Mouse (Mus musculus) monocyte, adult 2 months (primary cell): ENCODE results near the gene Aoc1.
"Not testable (repeated sequence)": the region's sequence is repeated elsewhere in the genome, so short reads cannot be mapped to it uniquely, and the experiment has no call there.

ENCODE experiments used
- DNase-seq, 2 experiments: peaks; one replicate each; pipeline ENCODE4 v3.0.0; 2022; ENCODE audit warnings: low spot score in 2 of 2, low read depth in 1 of 2

Gene Aoc1

GRCm38 (mm10) chr6:48860851-48861250 lies 11.8 kb upstream of the Aoc1 start:
- DNase-seq = no peak

- no peak for DNase-seq
These were observed 10.9 kb upstream of the Aoc1 start for GRCm38 (mm10) chr6:48861616-48862280.

- no peak for DNase-seq
These were observed 9.9 kb upstream of the Aoc1 start for GRCm38 (mm10) chr6:48862816-48863215.

GRCm38 (mm10) chr6:48863488-48863887 lies 9.2 kb upstream of the Aoc1 start:
- no peak for DNase-seq

GRCm38 (mm10) chr6:48864181-48864580 lies 8.5 kb upstream of the Aoc1 start:
- DNase-seq = no peak

GRCm38 (mm10) chr6:48864723-48865122 lies 8.0 kb upstream of the Aoc1 start:
- no peak for DNase-seq

- no peak for DNase-seq
These were observed 7.4 kb upstream of the Aoc1 start for GRCm38 (mm10) chr6:48865152-48865745.

GRCm38 (mm10) chr6:48866355-48866950 lies 6.2 kb upstream of the Aoc1 start:
- DNase-seq = not testable (repeated sequence)

- no peak for DNase-seq
These were observed 5.5 kb upstream of the Aoc1 start for GRCm38 (mm10) chr6:48867158-48867557.

GRCm38 (mm10) chr6:48869774-48870173 lies 2.9 kb upstream of the Aoc1 start:
- DNase-seq = no peak

GRCm38 (mm10) chr6:48874576-48874975 lies 1.9 kb downstream of the Aoc1 start:
- no peak for DNase-seq

GRCm38 (mm10) chr6:48875515-48875914 lies 2.8 kb downstream of the Aoc1 start:
- no peak for DNase-seq

GRCm38 (mm10) chr6:48876510-48877135 lies 3.9 kb downstream of the Aoc1 start:
- DNase-seq = no peak

GRCm38 (mm10) chr6:48894203-48894602 lies 21.5 kb downstream of the Aoc1 start:
- DNase-seq = no peak

- no peak for DNase-seq
These were observed 22.5 kb downstream of the Aoc1 start for GRCm38 (mm10) chr6:48894938-48895818.

GRCm38 (mm10) chr6:48895941-48896340 lies 23.2 kb downstream of the Aoc1 start:
- no peak for DNase-seq

- no peak for DNase-seq
These were observed 24.3 kb downstream of the Aoc1 start for GRCm38 (mm10) chr6:48896956-48897355.

- not testable (repeated sequence) for DNase-seq
These were observed 28.6 kb downstream of the Aoc1 start for GRCm38 (mm10) chr6:48901316-48901715.

GRCm38 (mm10) chr6:48902511-48903406 lies 30.1 kb downstream of the Aoc1 start:
- no peak for DNase-seq

- no peak for DNase-seq
These were observed 30.7 kb downstream of the Aoc1 start for GRCm38 (mm10) chr6:48903437-48903836.
